Mouse (Mus musculus): ENCODE measurements around the gene Ucn3. TPM values are rescaled to one million over a fixed set of nuclear protein-coding genes. Genes with fewer than 3 reads are reported as not detected.

Gene Ucn3
- polyA plus RNA-seq (2014; fragmentation: Nextera tagmentation; extraction: Ambion mirVana), result not detected in 2 replicates

GRCm38 (mm10) chr13:3945249-3945648 lies at the start of gene Ucn3:
Gene Ucn3 (minus strand): TSS chr13:3945349.
- Histone ChIP-seq H3K4me3 (ENCODE audit: low read depth, low read length) (no peak within 1 kb of the TSS), H3K9me3 (ENCODE audit: control insufficient read depth, low read length) (no peaks in the 10 kb centered on the region), H3K27ac (ENCODE audit: low read depth, low read length) (no peak within 1 kb of the TSS), H3K27me3 (ENCODE audit: control insufficient read depth, insufficient read depth, low read length) (no peaks in the 10 kb centered on the region), H3K4me1 (ENCODE audit: control insufficient read depth, insufficient read depth, low read length) (no peaks in the 10 kb centered on the region), H3K36me3 (ENCODE audit: control insufficient read depth, insufficient read depth, low read length) (no peaks in the 10 kb centered on the region), H3K4me2 (ENCODE audit: low read depth, low read length) (no peak within 1 kb of the TSS), H3K9ac (replicated peaks; ENCODE audit: low read depth, low read length) (no peak within 1 kb of the TSS)
- no peak for ATAC-seq (ENCODE audit: low read depth)
- WGBS, result 78% methylated on average over 2 of the region's 2 CpGs

GRCm38 (mm10) chr13:3992081-3992480 lies 46.9 kb upstream of the Ucn3 start:
- H3K4me1 ChIP-seq (ENCODE audit: control insufficient read depth, insufficient read depth, low read length), result no peaks in the 10 kb centered on the region
- no peak for ATAC-seq (ENCODE audit: low read depth)
- H3K4me2 ChIP-seq (ENCODE audit: low read depth, low read length), result no peak overlapping the region
- no peaks in the 10 kb centered on the region for H3K9me3 ChIP-seq (ENCODE audit: control insufficient read depth, low read length)
- H3K27me3 ChIP-seq (ENCODE audit: control insufficient read depth, insufficient read depth, low read length), result no peaks in the 10 kb centered on the region
- no peaks in the 10 kb centered on the region for H3K36me3 ChIP-seq (ENCODE audit: control insufficient read depth, insufficient read depth, low read length)
- no peak overlapping the region for H3K27ac ChIP-seq (ENCODE audit: low read depth, low read length)
- no peak overlapping the region for H3K9ac ChIP-seq (replicated peaks; ENCODE audit: low read depth, low read length)
- no peak overlapping the region for H3K4me3 ChIP-seq (ENCODE audit: low read depth, low read length)

- Histone ChIP-seq H3K9me3 (ENCODE audit: control insufficient read depth, low read length) (no peaks in the 10 kb centered on the region), H3K4me3 (ENCODE audit: low read depth, low read length) (no peak overlapping the region), H3K36me3 (ENCODE audit: control insufficient read depth, insufficient read depth, low read length) (no peaks in the 10 kb centered on the region), H3K27ac (ENCODE audit: low read depth, low read length) (no peak overlapping the region), H3K9ac (replicated peaks; ENCODE audit: low read depth, low read length) (no peak overlapping the region), H3K4me2 (ENCODE audit: low read depth, low read length) (no peak overlapping the region), H3K27me3 (ENCODE audit: control insufficient read depth, insufficient read depth, low read length) (no peaks in the 10 kb centered on the region), H3K4me1 (ENCODE audit: control insufficient read depth, insufficient read depth, low read length) (no peaks in the 10 kb centered on the region)
- no peak for ATAC-seq (ENCODE audit: low read depth)
- WGBS, result 93% methylated on average over 4 of the region's 4 CpGs
Observed at GRCm38 (mm10) chr13:3968849-3969248, 23.7 kb upstream of the Ucn3 start.

- no peak for ATAC-seq (ENCODE audit: low read depth)
- Histone ChIP-seq H3K4me2 (ENCODE audit: low read depth, low read length) (no peak overlapping the region), H3K9me3 (ENCODE audit: control insufficient read depth, low read length) (no peaks in the 10 kb centered on the region), H3K9ac (replicated peaks; ENCODE audit: low read depth, low read length) (no peak overlapping the region), H3K27me3 (ENCODE audit: control insufficient read depth, insufficient read depth, low read length) (no peaks in the 10 kb centered on the region), H3K27ac (ENCODE audit: low read depth, low read length) (no peak overlapping the region), H3K36me3 (ENCODE audit: control insufficient read depth, insufficient read depth, low read length) (no peaks in the 10 kb centered on the region), H3K4me1 (ENCODE audit: control insufficient read depth, insufficient read depth, low read length) (no peaks in the 10 kb centered on the region), H3K4me3 (ENCODE audit: low read depth, low read length) (no peak overlapping the region)
- 82% methylated on average over 6 of the region's 6 CpGs for WGBS
Observed at GRCm38 (mm10) chr13:3951198-3951914, 6.2 kb upstream of the Ucn3 start.

- Histone ChIP-seq H3K9me3 (ENCODE audit: control insufficient read depth, low read length) (no peaks in the 10 kb centered on the region), H3K9ac (replicated peaks; ENCODE audit: low read depth, low read length) (no peak overlapping the region), H3K36me3 (ENCODE audit: control insufficient read depth, insufficient read depth, low read length) (no peaks in the 10 kb centered on the region), H3K27ac (ENCODE audit: low read depth, low read length) (no peak overlapping the region), H3K4me1 (ENCODE audit: control insufficient read depth, insufficient read depth, low read length) (no peaks in the 10 kb centered on the region), H3K4me2 (ENCODE audit: low read depth, low read length) (no peak overlapping the region), H3K27me3 (ENCODE audit: control insufficient read depth, insufficient read depth, low read length) (no peaks in the 10 kb centered on the region), H3K4me3 (ENCODE audit: low read depth, low read length) (no peak overlapping the region)
- ATAC-seq (ENCODE audit: low read depth), result no peak
- 93% methylated on average over 4 of the region's 4 CpGs for WGBS
Observed at GRCm38 (mm10) chr13:3949477-3949876, 4.3 kb upstream of the Ucn3 start.

- H3K27ac ChIP-seq (ENCODE audit: low read depth, low read length), result no peak overlapping the region
- ATAC-seq (ENCODE audit: low read depth), result no peak
- 91% methylated on average over 4 of the region's 4 CpGs for WGBS
- no peaks in the 10 kb centered on the region for H3K27me3 ChIP-seq (ENCODE audit: control insufficient read depth, insufficient read depth, low read length)
- no peaks in the 10 kb centered on the region for H3K4me1 ChIP-seq (ENCODE audit: control insufficient read depth, insufficient read depth, low read length)
- no peak overlapping the region for H3K4me2 ChIP-seq (ENCODE audit: low read depth, low read length)
- no peak overlapping the region for H3K9ac ChIP-seq (replicated peaks; ENCODE audit: low read depth, low read length)
- no peaks in the 10 kb centered on the region for H3K9me3 ChIP-seq (ENCODE audit: control insufficient read depth, low read length)
- H3K36me3 ChIP-seq (ENCODE audit: control insufficient read depth, insufficient read depth, low read length), result no peaks in the 10 kb centered on the region
- H3K4me3 ChIP-seq (ENCODE audit: low read depth, low read length), result no peak overlapping the region
Observed at GRCm38 (mm10) chr13:3947267-3947666, 2.1 kb upstream of the Ucn3 start.

GRCm38 (mm10) chr13:3944699-3945098 lies 450 bp downstream of the Ucn3 start:
- H3K36me3 ChIP-seq (ENCODE audit: control insufficient read depth, insufficient read depth, low read length), result no peaks in the 10 kb centered on the region
- no peak overlapping the region for H3K4me2 ChIP-seq (ENCODE audit: low read depth, low read length)
- WGBS, result 73% methylated on average over 7 of the region's 7 CpGs
- H3K27ac ChIP-seq (ENCODE audit: low read depth, low read length), result no peak overlapping the region
- no peaks in the 10 kb centered on the region for H3K9me3 ChIP-seq (ENCODE audit: control insufficient read depth, low read length)
- no peaks in the 10 kb centered on the region for H3K27me3 ChIP-seq (ENCODE audit: control insufficient read depth, insufficient read depth, low read length)
- ATAC-seq (ENCODE audit: low read depth), result no peak
- no peaks in the 10 kb centered on the region for H3K4me1 ChIP-seq (ENCODE audit: control insufficient read depth, insufficient read depth, low read length)
- H3K9ac ChIP-seq (replicated peaks; ENCODE audit: low read depth, low read length), result no peak overlapping the region
- H3K4me3 ChIP-seq (ENCODE audit: low read depth, low read length), result no peak overlapping the region

- no peak overlapping the region for H3K4me2 ChIP-seq (ENCODE audit: low read depth, low read length)
- H3K4me3 ChIP-seq (ENCODE audit: low read depth, low read length), result no peak overlapping the region
- H3K4me1 ChIP-seq (ENCODE audit: control insufficient read depth, insufficient read depth, low read length), result no peaks in the 10 kb centered on the region
- no peaks in the 10 kb centered on the region for H3K9me3 ChIP-seq (ENCODE audit: control insufficient read depth, low read length)
- no peak overlapping the region for H3K9ac ChIP-seq (replicated peaks; ENCODE audit: low read depth, low read length)
- no peaks in the 10 kb centered on the region for H3K36me3 ChIP-seq (ENCODE audit: control insufficient read depth, insufficient read depth, low read length)
- H3K27me3 ChIP-seq (ENCODE audit: control insufficient read depth, insufficient read depth, low read length), result no peaks in the 10 kb centered on the region
- 93% methylated on average over 6 of the region's 6 CpGs for WGBS
- no peak overlapping the region for H3K27ac ChIP-seq (ENCODE audit: low read depth, low read length)
- no peak for ATAC-seq (ENCODE audit: low read depth)
Observed at GRCm38 (mm10) chr13:3926046-3926445, 19.1 kb downstream of the Ucn3 start.

GRCm38 (mm10) chr13:3925632-3926031 lies 19.5 kb downstream of the Ucn3 start:
- Histone ChIP-seq H3K9me3 (ENCODE audit: control insufficient read depth, low read length) (no peaks in the 10 kb centered on the region), H3K4me2 (ENCODE audit: low read depth, low read length) (no peak overlapping the region), H3K9ac (replicated peaks; ENCODE audit: low read depth, low read length) (no peak overlapping the region), H3K36me3 (ENCODE audit: control insufficient read depth, insufficient read depth, low read length) (no peaks in the 10 kb centered on the region), H3K27ac (ENCODE audit: low read depth, low read length) (no peak overlapping the region), H3K27me3 (ENCODE audit: control insufficient read depth, insufficient read depth, low read length) (no peaks in the 10 kb centered on the region), H3K4me1 (ENCODE audit: control insufficient read depth, insufficient read depth, low read length) (no peaks in the 10 kb centered on the region), H3K4me3 (ENCODE audit: low read depth, low read length) (no peak overlapping the region)
- no peak for ATAC-seq (ENCODE audit: low read depth)
- 85% methylated on average over 6 of the region's 6 CpGs for WGBS
